Mouse (Mus musculus) kidney, embryonic 14.5 days (tissue): ENCODE measurements around the gene Cers5. TPM values are rescaled to one million over a fixed set of nuclear protein-coding genes. Genes with fewer than 3 reads are reported as not detected.

Experiments used
- ATAC-seq: fragments of 200-750 bp; cut with Nextera tagmentation; 2 replicates; pipeline ENCODE4 v1.8.0; 2017; ENCODE audit warnings: moderate number of reproducible peaks, mild to moderate bottlenecking, moderate TSS enrichment, moderate library complexity; ENCODE audit not compliant: low FRiP score, low TSS enrichment
- H3K27ac ChIP-seq: fragments of 300-500 bp; sonication (generic); 2 replicates; pipeline ENCODE4 v1.5.1; 2014; ENCODE audit warnings: low read depth, mild to moderate bottlenecking, low read length, moderate library complexity, mixed read lengths
- H3K27me3 ChIP-seq: fragments of 300-500 bp; sonication (generic); 2 replicates; pipeline ENCODE4 v1.6.1; 2014; ENCODE audit warnings: mild to moderate bottlenecking, low read length; ENCODE audit not compliant: control insufficient read depth, insufficient read depth
- H3K36me3 ChIP-seq: fragments of 300-500 bp; sonication (generic); 2 replicates; pipeline ENCODE4 v1.6.1; 2014; ENCODE audit warnings: low read length, mixed read lengths; ENCODE audit not compliant: control insufficient read depth, insufficient read depth
- H3K4me1 ChIP-seq: fragments of 300-500 bp; sonication (generic); 2 replicates; pipeline ENCODE4 v1.6.1; 2014; ENCODE audit warnings: low read length, mixed read lengths; ENCODE audit not compliant: control insufficient read depth, insufficient read depth
- H3K4me2 ChIP-seq: fragments of 300-500 bp; sonication (generic); replicated peaks from 2 replicates; pipeline ENCODE4 v1.6.1; 2014; ENCODE audit warnings: low read depth, mild to moderate bottlenecking, low read length
- H3K4me3 ChIP-seq: fragments of 300-500 bp; sonication (generic); 2 replicates; pipeline ENCODE4 v1.5.1; 2014; ENCODE audit warnings: mild to moderate bottlenecking, low read length
- H3K9ac ChIP-seq: fragments of 300-500 bp; sonication (generic); 2 replicates; pipeline ENCODE4 v1.6.1; 2014; ENCODE audit warnings: low read depth, mild to moderate bottlenecking, low read length, moderate library complexity
- H3K9me3 ChIP-seq: fragments of 300-500 bp; sonication (generic); 2 replicates; pipeline ENCODE4 v1.6.1; 2016; ENCODE audit warnings: low read length; ENCODE audit not compliant: control insufficient read depth
- WGBS: fragments of 180-500 bp; shearing (Covaris S2); extraction: QIAGEN DNeasy Blood & Tissue Kit; methylation state at CpG from one replicate; pipeline ENCODE4 v1.1.7; 2014; 5-methylcytosine and 5-hydroxymethylcytosine counted together
- polyA plus RNA-seq: library from polyadenylated mRNA; unstranded; fragments of >200 nt; fragmentation: Nextera tagmentation; extraction: Ambion mirVana; gene quantifications from 2 replicates; pipeline ENCODE4 v1.2.1, GENCODE M21; 2014

The Cers5 gene
- polyA plus RNA-seq, 1 experiment from 2014 or later, result 87.7 TPM

- Histone ChIP-seq H3K4me3 (no peak overlapping the region), H3K27ac (no peak overlapping the region), H3K27me3 (no peaks in the 10 kb centered on the region), H3K4me1 (no peaks in the 10 kb centered on the region), H3K36me3 (peaks cover 28% of the 10 kb centered on the region; the same call in 1 of the 2 replicates), H3K9me3 (no peaks in the 10 kb centered on the region), H3K4me2 (no peak overlapping the region), H3K9ac (no peak overlapping the region)
- 67% methylated on average over 9 of the region's 9 CpGs for WGBS
- ATAC-seq, result no peak
These were observed 24.1 kb upstream of the Cers5 start for GRCm38 (mm10) chr15:99796735-99797134.

DNA sequence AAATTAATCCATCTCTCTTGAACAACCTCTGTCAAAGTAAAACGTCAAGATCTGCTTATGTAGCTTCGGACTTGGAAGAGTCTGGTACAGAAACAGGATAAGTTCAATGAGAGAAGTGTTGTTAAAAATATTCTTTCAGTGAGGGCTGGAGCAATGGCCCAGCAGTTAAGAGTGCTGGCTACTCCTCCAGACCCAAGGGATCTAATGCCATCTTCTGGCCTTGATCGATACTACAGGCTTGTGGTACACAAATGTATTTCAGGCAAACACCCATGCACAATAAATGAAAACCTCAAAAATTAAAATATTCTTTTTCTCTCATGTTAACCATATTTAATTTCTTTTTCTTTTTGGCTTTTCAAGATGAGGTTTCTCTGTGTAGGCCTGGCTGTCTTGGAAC, 23.4 kb upstream of the Cers5 start:
- no peaks in the 10 kb centered on the region for H3K27me3 ChIP-seq
- no peak overlapping the region for H3K4me2 ChIP-seq
- H3K4me3 ChIP-seq, result no peak overlapping the region
- H3K4me1 ChIP-seq, result no peaks in the 10 kb centered on the region
- H3K36me3 ChIP-seq, result peaks cover 28% of the 10 kb centered on the region; the same call in 1 of the 2 replicates
- WGBS, result 89% methylated on average over 3 of the region's 3 CpGs
- no peak overlapping the region for H3K9ac ChIP-seq
- ATAC-seq, result no peak
- no peak overlapping the region for H3K27ac ChIP-seq
- no peaks in the 10 kb centered on the region for H3K9me3 ChIP-seq

DNA sequence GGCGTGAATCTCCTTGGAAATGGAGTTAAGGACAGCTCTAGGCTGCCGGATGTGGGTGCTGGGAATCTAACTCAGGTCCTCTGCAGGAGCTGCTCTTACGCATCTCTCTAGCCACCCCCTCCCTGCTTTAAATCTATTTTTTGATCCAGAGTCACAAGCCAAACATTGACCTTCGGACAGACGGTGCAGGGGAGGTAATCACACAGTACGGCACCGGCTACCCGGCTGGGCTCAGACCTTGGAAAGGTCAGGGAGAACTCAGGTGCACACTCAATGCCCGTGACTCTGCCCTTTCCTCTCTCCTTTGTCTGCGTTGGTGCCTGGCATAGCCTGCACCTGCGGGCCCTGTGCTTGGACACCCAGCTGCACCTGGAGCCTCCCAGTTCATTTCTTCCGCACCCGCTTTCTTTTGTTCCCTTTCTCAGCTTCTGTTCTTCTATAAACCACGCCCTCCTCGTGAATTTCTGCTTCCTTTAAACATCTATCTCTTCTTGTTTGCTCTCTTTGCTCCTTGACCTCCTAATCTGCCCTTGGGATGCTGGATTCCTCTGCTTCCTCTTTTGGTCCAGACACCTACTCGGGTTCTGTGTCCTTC, 19.6 kb upstream of the Cers5 start:
- Histone ChIP-seq H3K4me2 (no peak overlapping the region), H3K4me3 (no peak overlapping the region), H3K9me3 (no peaks in the 10 kb centered on the region), H3K4me1 (peaks cover 9% of the 10 kb centered on the region; the same call in 1 of the 2 replicates), H3K36me3 (peaks cover 17% of the 10 kb centered on the region; the same call in 1 of the 2 replicates), H3K27me3 (no peaks in the 10 kb centered on the region), H3K27ac (no peak overlapping the region), H3K9ac (no peak overlapping the region)
- WGBS, result 96% methylated on average over 16 of the region's 16 CpGs
- no peak for ATAC-seq

DNA sequence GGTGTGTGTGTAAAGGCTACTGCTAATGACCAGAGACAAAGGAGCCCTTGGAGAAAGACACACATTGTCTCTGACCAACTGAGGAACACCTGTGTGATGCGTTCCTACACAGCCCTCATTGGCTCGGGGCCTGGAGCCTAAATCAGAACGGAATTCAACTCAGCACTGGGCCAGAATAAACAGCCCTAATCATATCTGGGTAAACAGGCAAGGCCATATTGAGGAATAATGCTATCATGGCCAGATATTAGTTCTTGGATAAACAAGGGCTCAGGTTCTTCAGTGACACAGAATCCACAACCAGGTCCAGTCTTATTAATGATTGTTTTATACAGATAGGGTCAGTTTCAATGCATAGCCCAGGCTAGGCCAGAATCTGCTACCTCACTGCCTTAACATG, 18.3 kb upstream of the Cers5 start:
- ATAC-seq, result no peak
- H3K4me2 ChIP-seq, result no peak overlapping the region
- no peaks in the 10 kb centered on the region for H3K9me3 ChIP-seq
- peaks cover 12% of the 10 kb centered on the region; the same call in 1 of the 2 replicates for H3K4me1 ChIP-seq
- H3K9ac ChIP-seq, result no peak overlapping the region
- H3K27ac ChIP-seq, result no peak overlapping the region
- 94% methylated on average over 3 of the region's 3 CpGs for WGBS
- no peaks in the 10 kb centered on the region for H3K27me3 ChIP-seq
- peaks cover 17% of the 10 kb centered on the region for H3K36me3 ChIP-seq
- H3K4me3 ChIP-seq, result no peak overlapping the region

GRCm38 (mm10) chr15:99790464-99790863, 17.8 kb upstream of the Cers5 start:
- peaks cover 12% of the 10 kb centered on the region; the same call in 1 of the 2 replicates for H3K4me1 ChIP-seq
- WGBS, result 93% methylated on average over 6 of the region's 6 CpGs
- H3K27me3 ChIP-seq, result no peaks in the 10 kb centered on the region
- no peaks in the 10 kb centered on the region for H3K9me3 ChIP-seq
- H3K9ac ChIP-seq, result no peak overlapping the region
- ATAC-seq, result no peak
- H3K27ac ChIP-seq, result no peak overlapping the region
- H3K4me2 ChIP-seq, result no peak overlapping the region
- no peak overlapping the region for H3K4me3 ChIP-seq
- peaks cover 19% of the 10 kb centered on the region for H3K36me3 ChIP-seq

DNA sequence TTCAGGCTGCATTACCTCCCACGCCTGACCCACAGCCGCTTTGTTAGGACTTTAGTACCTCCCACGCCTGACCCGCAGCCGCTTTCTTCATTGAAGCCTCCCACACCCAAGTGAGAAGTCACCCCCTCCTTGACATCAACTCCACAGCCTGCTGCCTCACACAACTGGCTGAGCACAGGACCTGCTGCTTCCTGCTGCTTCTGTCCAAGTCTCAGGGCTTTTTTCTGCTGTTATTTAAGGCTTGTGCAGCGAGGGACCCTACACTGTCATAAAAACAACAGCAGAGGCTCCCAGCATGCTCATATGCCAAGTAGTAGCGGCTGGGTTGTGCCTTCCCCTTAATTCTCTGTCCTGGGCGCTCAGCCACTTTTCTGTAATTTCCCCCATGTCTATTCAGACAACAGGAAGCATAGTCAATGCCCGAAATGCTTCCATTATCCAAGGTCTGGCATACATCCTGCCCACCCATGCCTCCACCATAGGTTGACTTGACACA, 15.0 kb upstream of the Cers5 start:
- peak; percentile 87 for ATAC-seq
- WGBS, result 27% methylated on average over 9 of the region's 9 CpGs
- Histone ChIP-seq H3K4me1 (peaks cover 12% of the 10 kb centered on the region; the same call in 1 of the 2 replicates), H3K9me3 (no peaks in the 10 kb centered on the region), H3K36me3 (peaks cover 25% of the 10 kb centered on the region), H3K4me2 (peak overlapping the region; percentile 10; the same call in 1 of the 2 replicates), H3K27ac (peak overlapping the region; percentile 69), H3K4me3 (no peak overlapping the region), H3K9ac (no peak overlapping the region), H3K27me3 (no peaks in the 10 kb centered on the region)

- ATAC-seq, result 0 out of 2 replicates have a peak, but pooled peaks have one; percentile 40
- WGBS, result 84% methylated on average over 16 of the region's 16 CpGs
- Histone ChIP-seq H3K36me3 (peaks cover 39% of the 10 kb centered on the region), H3K9ac (no peak overlapping the region), H3K4me2 (no peak overlapping the region), H3K27me3 (no peaks in the 10 kb centered on the region), H3K4me1 (no peaks in the 10 kb centered on the region), H3K4me3 (no peak overlapping the region), H3K27ac (no peak overlapping the region), H3K9me3 (no peaks in the 10 kb centered on the region)
These were observed 6.1 kb upstream of the Cers5 start for GRCm38 (mm10) chr15:99778677-99779335.

DNA sequence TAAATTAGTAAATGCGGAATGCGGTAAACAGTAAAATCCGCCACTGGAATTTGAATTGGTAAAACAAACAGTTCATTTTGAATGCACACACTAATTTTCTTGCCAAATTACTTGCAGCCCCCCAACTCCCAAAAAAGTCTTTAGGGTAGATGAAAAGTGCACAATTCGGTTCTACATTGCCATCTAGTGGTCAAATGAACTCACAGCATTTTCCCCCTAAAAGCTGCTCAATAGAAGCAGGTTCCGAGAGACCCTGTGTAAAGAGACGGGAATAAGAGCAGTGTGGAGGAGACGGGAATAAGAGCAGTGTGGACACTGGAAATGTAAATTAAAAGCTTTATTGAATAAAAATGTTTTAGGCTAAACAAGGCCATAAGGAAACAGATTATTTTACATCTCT, 5.5 kb upstream of the Cers5 start:
- no peak for ATAC-seq
- Histone ChIP-seq H3K4me1 (no peaks in the 10 kb centered on the region), H3K27me3 (no peaks in the 10 kb centered on the region), H3K27ac (no peak overlapping the region), H3K9ac (no peak overlapping the region), H3K4me2 (no peak overlapping the region), H3K4me3 (no peak overlapping the region), H3K9me3 (no peaks in the 10 kb centered on the region), H3K36me3 (peaks cover 32% of the 10 kb centered on the region)
- 28% methylated on average over 7 of the region's 7 CpGs for WGBS

- Histone ChIP-seq H3K4me3 (no peak overlapping the region), H3K9ac (no peak overlapping the region), H3K36me3 (no peaks in the 10 kb centered on the region), H3K4me2 (peak overlapping the region; percentile 82), H3K27me3 (no peaks in the 10 kb centered on the region), H3K27ac (peak overlapping the region; percentile 27; the same call in 1 of the 2 replicates), H3K4me1 (peaks cover 7% of the 10 kb centered on the region), H3K9me3 (no peaks in the 10 kb centered on the region)
- ATAC-seq, result no peak
- 15% methylated on average over 3 of the region's 3 CpGs for WGBS
These were observed 240 bp upstream of the Cers5 start for GRCm38 (mm10) chr15:99772925-99773324.
